Mouse (Mus musculus) frontal cortex, postnatal 25 days (tissue): ENCODE data around the gene Fam114a1.

Experiments
- DNase-seq, 2 experiments: peaks; one replicate each; pipeline ENCODE4 v3.0.0; 2022; ENCODE audit warnings: low spot score in 2 of 2

Gene Fam114a1

DNA sequence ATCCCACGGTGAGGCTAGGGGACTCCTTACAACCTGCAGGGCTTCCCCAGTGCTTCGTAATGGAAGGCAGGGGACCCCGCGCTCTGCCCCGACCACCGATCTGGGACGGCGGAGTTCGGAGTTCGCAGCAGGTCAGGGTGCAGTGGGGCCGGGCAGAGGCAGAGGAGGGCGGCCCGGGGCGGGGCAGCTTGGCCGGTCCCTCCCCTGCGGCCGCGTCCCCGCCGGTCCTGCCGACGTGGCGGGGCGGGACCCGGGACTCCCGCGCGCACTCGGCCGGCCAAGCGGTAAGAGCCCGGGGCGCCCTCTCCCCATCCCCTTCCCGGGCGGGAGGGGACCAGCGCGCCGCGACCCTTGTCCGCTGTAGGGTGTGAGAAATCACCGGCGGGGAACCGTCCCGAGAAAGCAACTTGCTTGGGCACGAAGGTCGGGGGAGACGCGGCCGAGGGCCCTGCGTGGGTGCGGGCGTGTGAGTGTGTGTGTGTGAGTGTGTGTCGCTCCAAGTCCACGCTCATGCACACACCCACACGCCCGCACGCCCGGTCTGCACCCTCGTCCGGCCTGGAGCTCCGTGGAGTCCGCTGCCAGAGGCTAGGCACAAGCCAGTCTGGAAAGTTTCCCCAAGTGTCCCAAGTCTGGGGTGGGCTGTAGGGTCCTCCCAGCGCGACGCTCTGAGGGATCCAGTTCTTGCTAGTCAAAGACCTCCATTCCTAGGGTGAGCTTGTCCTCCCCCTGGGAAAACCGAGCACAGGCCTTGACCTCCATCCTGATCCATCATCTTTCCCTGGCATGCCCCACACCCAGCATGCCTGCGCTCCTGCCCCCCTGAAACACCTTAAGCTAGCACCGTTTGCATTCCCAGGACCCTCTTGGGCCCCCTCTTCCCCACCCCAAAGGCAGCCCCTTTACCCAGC, at the start of gene Fam114a1:
Gene Fam114a1 (plus strand): TSS at position 211 of the 911 bp plus-strand sequence.
- peak in 1 of 2 experiments; percentile 21 for DNase-seq

DNA sequence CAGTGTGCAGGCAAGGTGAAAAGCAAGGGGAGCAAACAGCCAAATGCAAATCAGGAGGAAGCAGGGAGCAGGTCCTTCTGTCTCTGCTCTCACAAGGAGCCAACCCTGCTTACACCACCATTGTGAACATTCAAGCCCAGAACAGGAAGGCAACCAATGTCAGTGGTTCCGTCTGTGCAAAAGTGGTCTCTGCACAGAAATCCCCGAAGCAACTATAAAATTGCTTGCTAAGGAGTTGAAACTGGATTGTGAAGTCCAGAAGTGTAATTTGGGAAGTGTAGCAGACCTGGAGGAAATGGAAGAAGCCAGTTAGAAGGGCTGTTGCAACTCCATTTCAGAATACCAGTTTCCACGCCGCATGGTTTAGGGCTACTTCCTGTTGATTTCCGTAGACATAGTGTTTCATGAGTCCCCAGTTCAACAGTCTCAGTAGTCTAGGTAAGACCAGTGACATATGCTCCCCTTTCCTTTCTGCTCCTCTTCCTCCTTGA, 46.9 kb upstream of the Fam114a1 start:
- no peak for DNase-seq

DNA sequence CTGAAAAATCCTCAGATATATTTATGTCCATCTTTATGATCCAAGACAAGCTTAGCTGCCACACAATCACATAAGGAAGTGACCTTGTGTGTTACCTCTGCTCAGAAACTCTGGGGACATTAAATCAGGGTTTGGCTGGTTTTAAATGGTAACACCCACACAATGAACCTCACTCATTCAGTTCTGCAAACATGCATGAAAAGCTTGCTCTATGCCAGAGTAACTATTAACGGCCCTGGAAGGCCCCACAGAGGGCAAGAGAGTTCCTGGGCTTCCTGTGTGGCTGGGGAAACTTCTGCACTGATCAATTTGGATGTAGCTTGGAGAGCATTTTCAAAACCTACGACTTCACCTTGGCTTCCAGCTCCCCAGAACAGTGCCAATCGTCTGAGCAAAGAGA, 37.7 kb upstream of the Fam114a1 start:
- no peak for DNase-seq

DNA sequence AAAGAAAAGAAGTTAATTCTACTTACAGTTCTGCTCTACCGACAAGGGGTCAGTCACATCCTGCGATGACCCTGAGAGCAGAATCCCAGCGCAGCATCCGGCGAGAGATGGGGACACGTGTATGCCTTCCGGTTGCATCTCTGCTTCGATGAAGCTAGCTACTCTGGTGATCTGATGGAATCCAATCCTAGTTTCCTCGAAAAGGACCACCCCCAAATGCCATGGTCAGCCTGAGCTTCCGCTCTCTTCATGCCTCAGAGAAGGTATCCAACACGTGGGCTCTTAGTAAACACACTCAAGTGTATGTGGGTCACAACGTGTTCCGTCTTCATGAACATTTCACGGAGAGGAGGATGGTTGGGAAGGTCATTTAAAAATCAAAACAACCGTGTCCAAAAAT, 37.1 kb upstream of the Fam114a1 start:
- DNase-seq, result no peak

DNA sequence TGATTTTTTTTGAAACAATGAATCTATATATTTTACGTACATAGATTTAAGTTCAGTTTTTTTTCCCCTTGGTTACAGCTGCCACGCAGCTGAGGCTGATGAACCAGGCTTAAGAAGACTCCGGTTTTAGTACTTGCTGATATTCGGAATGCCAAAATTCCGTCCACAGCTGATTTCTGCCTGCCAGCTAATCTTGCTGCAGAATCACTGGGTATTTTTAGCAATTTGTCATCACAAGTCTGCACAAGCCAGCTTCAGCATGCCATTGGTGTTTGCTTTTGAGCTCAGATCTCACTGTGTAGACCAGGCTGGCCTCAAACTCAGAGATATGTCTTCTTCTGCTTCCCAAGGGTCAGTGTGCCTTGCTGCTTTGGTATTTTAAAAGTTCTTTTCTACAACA, 18.4 kb upstream of the Fam114a1 start:
- no peak for DNase-seq

DNA sequence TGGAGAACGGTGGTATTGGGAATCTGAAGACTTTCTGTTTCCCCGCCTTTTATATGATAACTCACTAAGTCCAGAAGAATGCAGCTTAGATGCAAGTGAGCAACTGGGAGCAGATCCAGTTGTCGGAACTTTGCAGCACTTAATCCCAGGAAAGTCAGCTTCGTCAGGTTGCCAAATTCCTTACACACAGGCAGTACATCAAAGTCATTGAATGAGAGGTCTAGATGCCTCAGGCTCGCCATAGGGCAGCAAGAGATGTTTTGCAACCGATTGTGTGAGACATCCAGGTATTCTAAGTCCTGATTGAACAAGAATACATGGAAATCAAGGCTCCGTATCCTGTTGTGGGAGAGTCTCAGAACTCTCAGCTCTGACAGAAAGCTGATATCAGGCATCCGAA, 14.9 kb upstream of the Fam114a1 start:
- no peak for DNase-seq

DNA sequence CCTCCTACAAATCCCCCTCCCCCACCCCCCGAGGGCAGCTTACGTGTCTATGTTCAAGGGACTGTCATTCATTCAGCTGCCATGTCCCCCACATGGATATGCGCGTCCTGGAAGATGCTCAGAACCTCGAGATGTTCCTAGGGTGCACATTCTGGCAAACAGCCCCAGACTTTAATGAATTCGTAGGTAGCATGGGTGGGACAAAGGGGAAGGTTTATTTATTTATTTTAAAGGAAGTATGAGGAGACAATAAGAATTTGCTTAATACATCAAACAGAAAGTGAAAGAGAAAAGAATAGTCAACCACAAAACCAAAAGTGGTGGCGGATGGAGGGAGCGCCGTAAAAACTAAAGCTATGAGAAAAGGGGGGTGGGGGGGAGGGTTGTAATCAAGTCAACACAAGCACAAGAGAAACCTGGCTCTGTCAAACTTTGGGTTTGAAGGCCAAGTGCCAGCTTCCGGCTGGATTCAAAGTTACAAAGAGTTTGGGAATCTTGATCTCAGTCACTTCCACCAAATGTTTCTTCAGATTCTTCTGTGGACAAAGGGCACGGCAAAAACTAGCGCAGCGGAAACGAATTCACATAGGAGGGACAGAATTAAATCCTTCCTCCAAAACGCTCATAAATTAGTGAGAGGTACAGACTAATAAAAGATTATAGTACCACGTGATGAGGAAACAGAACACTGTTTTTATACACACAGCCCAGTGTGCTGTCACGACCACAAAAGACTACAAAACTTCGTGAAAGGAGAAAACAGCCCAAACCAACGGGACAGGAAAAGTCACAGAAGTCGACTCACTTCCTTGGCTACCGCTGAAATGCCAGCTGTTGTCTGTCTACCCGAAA, 10.7 kb upstream of the Fam114a1 start:
- no peak for DNase-seq

DNA sequence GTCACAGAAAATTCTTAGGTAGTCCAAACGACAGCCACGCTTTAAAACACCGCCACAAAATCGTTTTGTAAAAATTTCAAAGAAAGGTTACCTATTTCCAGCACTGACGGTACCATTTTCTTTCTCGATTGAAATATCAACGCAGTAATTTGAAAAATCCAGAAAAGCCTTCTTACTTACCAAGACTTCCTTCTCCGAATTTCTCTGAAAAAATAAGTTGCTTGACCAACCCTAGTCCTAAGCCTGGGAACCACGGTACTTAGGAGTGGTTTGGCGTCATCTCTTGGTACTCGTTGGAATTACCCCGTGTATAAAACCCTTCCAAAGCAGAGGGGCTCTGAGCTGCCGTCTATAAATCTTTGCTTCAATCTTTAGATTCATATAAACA, 10.0 kb upstream of the Fam114a1 start, which contains the start of gene Tlr6:
Gene Tlr6 (minus strand): TSS at position 255 of the 388 bp plus-strand sequence.
- peak; percentile 31 to 32 for DNase-seq

DNA sequence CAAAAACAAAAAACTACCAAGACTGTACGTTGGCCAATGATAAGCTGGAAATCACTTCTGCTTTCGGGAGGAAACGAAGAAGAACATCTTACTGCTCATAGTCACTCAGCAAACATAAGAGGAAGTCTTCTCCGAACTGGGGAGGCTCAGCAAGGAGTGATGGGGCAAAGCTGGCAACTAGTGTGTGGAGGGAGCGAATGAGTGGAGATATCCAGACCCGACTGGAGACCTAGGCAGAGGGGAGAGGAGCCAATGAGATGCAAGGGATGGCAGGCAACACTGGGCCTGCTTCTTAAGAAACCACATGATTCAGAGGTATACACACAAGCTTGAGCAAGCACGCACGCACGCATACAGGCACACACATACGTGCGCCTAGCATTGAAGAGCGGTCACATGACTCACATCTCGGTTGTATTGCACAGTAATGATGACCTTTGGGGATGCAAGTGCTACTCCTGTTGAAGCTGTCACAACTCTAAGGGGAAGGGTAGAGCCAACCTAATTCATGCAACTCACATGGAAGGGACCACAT, 8.9 kb upstream of the Fam114a1 start:
- DNase-seq, result no peak

DNA sequence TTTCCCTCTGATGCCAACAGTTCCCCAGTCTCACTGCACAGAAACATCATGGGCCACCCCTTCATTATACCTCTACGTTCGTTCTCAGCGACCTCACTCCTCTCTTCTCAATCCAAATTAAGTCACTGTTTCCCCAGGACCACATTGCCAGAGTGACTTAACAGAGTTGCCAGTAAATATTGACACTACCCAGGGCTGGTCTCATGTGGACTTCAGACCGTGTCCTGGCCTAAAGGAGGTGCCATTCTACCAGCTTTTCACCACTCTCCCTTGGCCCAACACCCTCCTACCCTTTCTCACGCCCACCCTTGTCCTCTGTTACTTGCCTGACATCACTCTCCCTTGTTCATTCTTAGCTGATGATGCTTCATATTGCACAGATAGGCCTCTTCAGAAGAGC, 6.6 kb upstream of the Fam114a1 start:
- DNase-seq, result no peak

DNA sequence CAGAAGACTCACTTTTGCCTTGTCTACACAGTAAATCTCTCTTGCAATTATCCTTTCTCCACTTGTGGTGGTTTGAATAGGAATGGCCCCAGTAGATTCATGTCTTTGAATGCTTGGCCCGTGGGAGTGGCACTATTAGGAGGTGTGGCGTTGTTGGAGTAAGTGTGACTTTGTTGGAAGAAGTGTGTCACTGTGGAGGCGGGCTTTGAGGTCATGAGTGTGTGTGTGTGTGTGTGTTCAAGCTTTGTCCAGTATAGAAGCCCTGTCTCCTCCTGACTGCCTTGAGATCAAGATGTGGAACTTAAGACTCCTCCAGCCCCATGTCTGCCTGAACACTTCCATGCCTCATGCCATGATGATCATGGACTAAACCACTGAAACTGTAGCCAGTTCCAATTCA, 6.1 kb upstream of the Fam114a1 start:
- DNase-seq, result no peak

DNA sequence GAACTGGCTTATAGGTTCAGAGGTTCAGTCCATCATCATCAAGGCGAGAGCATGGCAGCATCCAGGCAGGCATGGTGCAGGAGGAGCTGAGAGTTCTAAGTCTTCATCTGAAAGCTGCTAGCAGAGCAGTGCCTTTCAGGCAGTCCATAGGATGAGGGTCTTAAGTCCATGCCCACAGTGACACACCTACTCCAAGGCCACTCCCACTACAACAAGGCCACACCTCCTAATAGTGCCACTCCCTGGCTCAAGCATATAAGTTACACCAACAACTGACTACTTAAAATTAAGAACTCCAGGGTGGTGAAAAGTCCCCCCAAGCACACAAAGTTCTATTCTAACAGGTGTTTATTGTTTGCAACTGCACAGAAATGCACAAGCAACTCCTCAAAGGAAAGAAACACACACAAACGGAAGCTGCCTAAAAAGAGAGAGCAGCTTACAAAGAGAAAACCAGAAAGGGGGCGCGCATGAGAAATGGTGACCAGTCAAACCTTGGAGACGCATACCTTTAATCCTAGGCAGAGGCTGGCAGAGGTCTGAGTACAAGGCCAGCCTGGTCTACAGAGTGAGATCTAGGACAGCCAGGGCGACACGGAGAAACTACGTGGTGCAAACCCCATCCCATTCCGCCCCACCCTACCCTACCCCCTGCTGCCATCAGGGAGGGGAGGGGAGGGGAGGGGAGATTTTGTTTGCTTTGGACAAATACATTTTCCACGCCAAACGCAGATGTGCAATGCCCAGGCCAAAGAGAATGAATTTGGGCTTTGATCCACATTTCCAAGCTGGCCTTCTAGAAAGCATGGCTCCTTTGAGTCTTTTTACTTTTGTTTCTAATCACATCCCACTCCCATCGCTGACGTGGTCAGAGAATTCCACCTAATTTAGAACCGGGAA, 660 bp upstream of the Fam114a1 start:
- DNase-seq, result no peak

DNA sequence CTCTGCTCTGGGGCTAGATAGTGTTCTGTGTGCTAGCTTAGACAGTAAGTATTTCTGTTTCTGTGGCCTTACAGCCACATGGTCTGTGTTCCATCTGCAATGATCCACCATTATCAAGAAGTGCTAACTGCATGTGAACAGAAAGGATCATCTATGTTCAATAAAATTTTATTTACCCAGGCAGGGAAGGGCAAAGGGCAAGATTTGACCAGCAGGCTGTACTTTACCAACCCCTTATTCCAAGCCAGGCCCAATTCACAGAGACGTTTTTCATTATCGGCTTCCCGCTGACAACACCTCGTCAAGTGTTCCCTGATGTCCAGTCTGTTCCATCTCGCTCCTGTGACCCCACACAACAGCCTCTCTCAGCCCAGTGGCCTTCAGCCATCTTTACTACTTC, 5.2 kb downstream of the Fam114a1 start:
- no peak for DNase-seq

DNA sequence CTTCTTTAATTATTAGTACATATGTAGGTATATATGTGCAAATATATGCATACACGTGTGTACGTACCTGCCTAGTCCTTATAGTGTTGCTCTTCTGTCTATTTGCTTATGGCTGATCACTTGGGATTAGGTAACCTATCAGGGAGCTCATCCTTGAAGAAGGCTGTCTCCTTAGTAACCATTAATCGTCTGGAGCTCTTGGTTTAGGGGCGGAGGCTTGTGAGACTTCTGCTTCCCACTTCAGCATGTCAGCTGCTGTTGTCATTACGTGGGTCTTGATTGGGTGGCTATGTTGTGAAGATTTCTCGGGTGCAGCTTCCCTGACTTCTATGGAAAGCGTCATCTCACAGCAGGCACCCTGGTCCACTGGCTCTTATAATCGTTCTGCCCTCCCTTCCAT, 7.3 kb downstream of the Fam114a1 start:
- DNase-seq, result no peak

DNA sequence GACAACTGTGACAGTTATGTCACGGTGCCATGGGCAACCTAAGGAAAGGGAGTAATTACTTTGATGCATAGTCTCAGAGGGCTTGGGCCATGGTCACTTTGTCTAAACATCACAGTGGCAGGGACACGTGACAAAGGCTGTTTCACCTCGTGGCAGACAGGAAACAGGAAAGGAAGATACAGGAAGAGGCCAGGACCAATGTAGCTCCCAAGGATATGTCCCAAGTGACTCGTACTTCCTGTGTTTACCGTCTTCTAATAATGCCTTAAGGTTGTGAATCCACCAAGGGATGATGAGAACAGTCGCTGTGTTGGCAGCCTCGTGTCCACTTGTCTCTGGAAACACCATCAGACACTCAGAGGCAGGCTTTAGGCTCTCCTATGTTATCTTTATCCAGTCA, 16.1 kb downstream of the Fam114a1 start:
- DNase-seq, result no peak

DNA sequence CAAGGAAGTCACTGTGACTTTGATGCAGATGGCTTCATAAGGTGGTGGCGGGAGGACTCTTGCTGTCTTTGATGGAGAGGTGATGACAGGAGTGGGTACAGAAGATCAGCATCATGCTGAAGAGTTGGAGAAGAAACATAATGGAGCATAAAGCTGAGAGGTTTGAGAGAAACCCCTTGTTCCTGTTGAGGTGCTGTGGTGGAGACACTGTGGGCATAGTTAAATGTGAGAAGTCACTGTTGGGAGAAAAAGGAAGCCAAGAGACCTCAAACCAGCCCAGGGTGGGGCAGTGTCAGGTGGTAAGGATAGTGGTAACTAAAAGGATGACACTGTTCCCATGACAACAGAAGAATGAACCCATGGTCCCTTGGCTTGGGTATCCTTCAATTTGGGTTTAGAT, 20.1 kb downstream of the Fam114a1 start:
- no peak for DNase-seq

DNA sequence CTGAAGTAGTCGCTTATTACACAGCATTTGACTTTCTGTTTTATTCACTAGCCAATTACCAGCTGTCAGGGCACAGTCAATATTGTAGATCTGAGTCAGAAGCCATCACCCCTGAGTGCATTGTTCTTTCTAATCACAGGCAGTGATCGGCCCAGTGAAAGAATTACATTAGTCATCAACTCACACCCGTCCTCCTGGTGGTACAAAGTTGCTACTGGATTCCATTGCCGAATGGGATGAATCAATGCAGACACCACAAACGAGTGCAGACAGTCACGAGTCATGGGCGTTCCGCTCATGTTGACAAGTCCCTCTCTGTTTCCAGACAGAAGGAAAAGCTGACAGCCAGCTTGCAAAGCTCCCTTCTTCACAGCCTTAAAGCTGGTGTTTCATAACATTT, 22.7 kb downstream of the Fam114a1 start:
- DNase-seq, result no peak

DNA sequence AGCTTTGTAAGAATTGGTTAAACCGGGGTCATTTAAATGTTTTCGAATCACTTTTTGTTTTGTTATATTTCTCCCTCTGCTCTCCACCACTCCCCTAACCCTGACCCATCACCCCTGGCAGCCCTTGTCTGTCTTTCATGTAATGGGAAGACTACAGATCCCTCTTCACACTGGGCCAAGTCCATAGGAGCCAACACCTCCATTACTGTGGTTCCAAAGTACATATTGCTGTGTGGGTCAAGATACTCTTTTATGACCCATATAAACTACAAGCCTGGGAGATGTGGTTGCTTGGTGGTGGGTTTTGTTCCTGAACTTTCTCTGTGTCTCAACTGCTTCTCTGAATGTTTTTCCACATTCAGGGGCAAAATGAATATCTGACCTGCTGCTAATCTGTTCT, 25.5 kb downstream of the Fam114a1 start:
- no peak for DNase-seq

DNA sequence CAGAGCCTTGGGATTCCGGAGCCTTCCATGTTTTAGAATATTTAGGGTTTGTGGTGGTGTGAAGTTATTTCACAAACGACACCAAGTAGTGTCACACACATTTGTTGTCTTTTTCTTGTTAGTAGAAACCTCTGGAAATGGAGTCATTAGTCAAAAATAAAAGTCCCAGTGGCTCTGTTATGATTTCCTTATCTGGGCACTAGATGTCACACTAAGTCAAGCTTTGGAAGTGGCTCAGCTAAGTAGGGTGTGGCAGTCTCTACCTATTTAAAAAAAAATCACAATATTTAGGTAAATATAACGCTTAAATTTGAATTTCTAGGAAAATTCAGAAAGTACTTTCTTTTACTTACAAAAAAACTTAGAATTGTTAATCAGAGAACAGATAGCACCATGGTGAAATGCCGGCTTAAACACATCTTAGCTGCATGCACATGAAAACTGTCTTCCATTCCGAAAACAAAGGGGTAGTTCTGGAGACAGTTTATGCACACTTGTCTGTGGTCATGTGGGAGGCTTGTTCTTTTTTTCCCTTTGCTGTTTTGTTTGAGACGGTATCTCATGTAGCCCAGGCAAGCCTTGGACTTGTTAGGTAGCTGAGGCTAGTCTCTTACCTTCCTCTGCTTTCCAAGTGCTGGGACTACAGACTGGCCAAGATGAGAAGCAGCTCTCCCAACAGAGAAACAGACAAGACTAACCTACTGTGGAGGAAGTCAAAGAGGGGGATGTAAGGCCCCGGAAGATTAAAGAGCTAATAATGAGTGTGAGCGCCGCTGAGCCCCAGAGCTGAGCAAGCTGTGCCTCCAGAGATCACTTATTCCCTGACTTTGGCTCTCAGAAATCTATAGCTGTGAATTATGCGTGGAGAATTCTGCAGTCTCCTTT, 33.3 kb downstream of the Fam114a1 start:
- no peak for DNase-seq

DNA sequence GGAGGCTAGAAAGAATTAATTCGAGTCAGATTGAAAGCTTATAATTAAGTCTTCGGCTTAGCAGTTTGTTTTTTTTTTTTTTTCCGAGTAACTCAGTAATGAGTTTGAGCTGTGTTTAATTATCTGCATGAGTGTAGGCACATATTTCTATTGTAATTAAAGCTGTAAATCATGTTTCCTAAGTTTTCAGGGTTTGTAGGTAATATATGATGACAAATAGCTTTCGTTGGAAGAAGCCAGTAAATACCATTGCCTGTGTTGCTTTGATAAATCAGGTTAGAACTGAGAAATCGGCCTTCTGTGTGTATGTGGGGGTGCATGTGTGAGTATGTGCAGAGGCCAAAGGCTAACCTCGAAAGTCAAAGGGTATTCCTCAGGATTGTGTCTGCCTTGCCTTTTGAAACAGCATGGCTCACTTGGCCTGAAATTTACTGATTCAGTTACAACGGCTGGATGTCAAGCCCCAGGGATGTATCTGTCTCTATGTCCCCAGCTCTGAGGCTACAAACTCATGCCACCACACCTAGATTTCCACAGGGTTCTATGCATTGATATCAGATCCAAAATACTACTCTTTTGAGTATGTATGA, 34.2 kb downstream of the Fam114a1 start:
- no peak for DNase-seq
